Mouse (Mus musculus) heart, adult 18-20 months (tissue): ENCODE data around the gene Cmtm2b. TPM values are rescaled to one million over a fixed set of nuclear protein-coding genes. Genes with fewer than 3 reads are reported as not detected.

ENCODE experiments used
- DNase-seq, 2 experiments: peaks; one replicate each; pipeline ENCODE4 v3.0.0; 2021 to 2022; ENCODE audit warnings: mixed read lengths in 1 of 2
- total RNA-seq, 2 experiments: library from RNA; stranded (reverse); gene quantifications; 2 replicates each; pipeline ENCODE4 v1.2.3; 2021

The Cmtm2b gene
- total RNA-seq, 2 experiments from 2014 or later: not detected

GRCm38 (mm10) chr8:104342426-104342825 lies 20.4 kb downstream of the Cmtm2b start:
- DNase-seq: no peak

GRCm38 (mm10) chr8:104343957-104344356 lies 21.9 kb downstream of the Cmtm2b start:
- peak; percentile 87 to 94 for DNase-seq

DNA sequence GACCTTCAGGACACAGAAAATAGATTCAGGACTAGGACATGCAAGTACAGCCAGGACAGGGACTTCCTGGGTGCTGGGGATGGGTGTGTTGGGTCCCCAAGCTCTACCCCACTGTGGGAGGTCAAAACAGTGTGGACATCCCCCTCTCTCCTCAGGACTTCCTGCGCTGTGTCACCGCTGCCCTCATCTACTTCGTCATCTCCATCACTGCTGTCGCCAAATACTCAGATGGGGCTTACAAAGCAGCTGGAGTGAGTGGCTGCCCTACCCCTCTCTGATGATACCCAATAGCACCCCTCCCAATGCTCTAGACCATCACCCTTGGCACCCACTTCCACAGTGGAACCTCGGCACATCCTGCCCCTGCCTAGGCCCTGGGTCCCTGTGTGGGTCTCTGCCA lies 22.6 kb downstream of the Cmtm2b start:
- no peak for DNase-seq

DNA sequence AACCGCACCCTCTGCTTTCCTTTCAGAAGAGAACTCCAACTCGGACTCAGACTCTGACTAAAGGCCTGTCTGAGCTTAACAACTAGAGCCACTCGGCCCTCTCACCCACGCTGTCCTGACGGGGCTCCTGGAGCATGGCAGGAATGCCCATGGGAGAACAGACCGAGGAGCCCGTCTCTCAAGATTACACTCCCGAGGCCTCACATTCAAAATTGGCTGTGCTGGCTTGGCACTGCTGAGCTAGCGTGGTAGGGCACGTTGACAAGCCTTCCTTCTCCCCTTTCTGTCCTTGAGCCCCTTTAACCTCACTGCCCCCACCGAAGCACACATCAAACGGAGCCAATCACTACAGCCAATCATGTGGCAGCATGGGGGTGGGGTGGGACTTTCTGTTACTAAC lies 24.7 kb downstream of the Cmtm2b start:
- no peak for DNase-seq

GRCm38 (mm10) chr8:104348971-104349370 lies 26.9 kb downstream of the Cmtm2b start:
- peak; percentile 45 to 50 for DNase-seq

GRCm38 (mm10) chr8:104350047-104350446 lies 28.0 kb downstream of the Cmtm2b start:
- DNase-seq: no peak

- no peak for DNase-seq
These were observed 31.2 kb downstream of the Cmtm2b start for GRCm38 (mm10) chr8:104353186-104353585.

- DNase-seq: no peak
These were observed 32.5 kb downstream of the Cmtm2b start for GRCm38 (mm10) chr8:104354504-104354903.

DNA sequence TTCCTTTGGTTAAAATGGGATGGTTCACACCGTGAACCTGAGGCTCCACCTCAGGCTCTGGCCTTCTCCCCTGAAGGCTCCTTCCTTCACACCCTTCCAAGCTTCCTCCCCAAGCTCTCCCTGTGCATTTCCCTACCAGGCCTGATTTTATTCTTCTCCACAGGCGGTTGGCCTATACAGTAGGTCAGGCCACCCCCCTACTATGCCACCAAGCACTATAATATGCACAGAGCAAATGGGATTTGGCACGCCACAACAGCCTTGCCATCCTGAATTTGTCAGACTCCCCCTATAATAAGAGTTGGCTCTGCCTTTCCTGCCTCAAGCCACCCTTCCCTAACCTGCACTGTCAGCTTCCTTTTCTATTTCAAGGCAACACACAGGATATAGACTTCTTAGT lies 36.6 kb downstream of the Cmtm2b start:
- no peak for DNase-seq

GRCm38 (mm10) chr8:104359778-104360456 lies 37.9 kb downstream of the Cmtm2b start:
- no peak for DNase-seq

DNA sequence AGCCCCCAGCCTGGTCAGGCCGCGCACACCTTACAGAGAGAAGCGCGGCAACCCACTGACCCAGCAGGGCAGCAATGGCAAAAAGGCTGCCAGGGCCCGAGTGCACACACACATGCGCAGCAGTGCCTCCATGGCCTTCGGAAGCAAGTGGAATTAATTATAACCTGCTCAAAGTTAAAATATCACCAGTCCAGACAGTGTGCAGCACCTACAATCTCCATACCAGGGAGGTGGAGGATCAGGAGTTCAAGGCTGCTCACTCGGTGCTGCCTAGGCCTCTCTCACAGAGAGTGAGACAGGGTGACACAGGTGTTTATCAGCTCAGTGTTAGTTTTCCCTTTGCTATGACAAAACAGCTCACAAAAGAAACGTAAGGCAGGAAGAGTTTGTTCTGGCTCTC lies 43.7 kb downstream of the Cmtm2b start:
- DNase-seq: no peak

DNA sequence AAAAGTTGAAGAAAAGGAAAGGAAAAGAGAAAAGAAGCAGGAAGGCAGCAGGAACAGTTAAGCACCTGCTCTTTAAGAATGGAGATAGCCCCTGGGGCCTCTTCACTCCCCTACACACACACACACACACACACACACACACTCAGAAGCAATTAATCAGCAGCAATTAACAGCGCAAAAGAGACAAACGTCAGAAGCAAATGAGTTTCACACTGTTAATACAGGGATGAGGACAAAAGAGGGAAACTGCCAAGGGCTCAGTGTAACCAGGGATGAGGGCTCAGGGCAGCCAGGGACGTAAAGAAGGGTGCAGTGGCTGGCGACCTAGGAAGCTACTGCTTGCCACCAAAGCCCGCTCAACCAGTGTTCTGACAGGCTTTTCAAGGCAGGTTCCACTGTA lies 45.4 kb downstream of the Cmtm2b start:
- no peak for DNase-seq

GRCm38 (mm10) chr8:104369591-104369990 lies 47.6 kb downstream of the Cmtm2b start:
- no peak for DNase-seq

GRCm38 (mm10) chr8:104370071-104370470 lies 48.0 kb downstream of the Cmtm2b start:
- peak; percentile 40 to 44 for DNase-seq

DNA sequence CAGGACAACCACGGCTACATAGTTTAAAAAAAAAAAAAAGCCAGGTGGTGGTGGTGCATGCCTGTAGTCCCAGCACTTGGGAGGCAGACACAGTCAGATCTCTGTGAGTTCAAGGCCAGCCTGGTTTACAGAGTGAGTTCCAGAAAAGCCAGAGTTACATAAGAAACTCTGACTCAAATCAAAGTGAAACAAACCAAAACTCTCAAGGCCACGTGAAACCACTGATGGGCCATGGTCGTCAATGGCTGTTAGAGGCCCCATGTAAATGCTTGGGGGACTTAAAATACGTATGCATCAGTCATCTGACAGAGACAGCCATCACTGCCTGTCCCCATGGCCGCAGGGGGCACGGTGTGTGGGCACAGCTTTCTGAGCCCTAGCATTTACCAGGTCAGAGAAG lies 49.1 kb downstream of the Cmtm2b start:
- no peak for DNase-seq

- DNase-seq: peak in 1 of 2 experiments; percentile 21
These were observed 51.7 kb downstream of the Cmtm2b start for GRCm38 (mm10) chr8:104373779-104374178.

DNA sequence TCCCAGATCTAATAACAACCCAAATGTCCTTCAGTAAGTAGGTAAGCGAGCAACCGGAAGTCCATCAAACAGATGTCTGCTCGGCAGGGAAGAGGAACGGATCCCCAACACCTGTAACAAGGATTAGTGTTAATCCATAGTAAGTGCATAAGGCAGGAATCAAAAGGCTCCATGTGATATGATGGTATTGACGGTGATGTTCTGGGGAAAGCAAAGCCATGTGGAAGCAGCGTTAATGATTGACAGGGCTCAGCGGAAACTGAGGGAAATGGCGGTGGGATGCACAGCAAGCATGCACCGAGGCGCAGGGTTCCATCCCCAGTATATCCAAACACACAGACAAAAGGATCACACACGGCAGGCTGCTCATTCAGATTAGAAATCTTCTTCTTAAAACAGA lies 52.2 kb downstream of the Cmtm2b start:
- DNase-seq: no peak

DNA sequence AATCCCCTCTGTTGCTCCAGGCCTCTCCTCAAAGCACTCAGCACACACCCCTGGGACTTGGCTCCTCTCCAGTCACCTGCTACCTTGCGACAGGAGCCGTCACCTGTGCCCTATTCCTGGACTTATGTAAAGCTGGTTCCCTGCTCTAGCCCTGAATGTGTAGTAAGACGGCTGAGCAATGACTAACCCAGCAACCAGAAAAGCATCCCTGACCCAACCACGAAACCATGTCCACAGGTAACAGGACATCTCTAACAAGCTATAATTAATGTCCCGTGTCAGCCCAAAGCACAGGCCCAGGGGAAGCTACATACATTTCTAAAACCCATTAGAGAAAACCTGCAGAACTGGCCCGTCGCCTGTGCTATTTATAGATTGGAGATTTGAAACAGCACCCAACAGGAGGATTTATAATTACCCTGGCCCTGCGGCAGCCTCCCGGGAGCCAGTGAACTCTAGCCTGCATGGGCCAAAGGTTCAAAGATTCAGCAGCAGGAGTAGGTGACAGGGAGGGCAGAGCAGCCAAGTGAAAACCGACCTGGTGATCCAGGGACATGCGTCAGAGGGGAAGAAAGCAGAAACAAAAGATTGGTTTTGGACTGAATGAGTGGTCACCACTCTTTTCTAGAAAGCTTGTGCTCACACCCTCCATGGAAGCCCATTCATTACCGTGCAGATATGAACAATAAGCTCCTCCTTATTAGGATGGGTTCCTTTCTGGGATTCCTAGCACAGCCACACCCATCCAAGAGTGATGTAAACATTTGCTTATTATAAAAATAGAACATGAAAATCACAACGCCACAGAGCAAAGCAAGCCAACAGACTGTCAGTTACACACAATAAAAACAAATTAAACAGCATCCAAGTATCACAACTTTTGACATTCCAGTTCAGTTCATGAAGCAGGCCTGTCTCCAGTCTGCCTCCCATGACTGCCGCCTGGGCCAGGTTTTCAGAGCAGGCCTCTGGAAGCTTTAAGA lies 53.1 kb downstream of the Cmtm2b start:
- peak; percentile 65 to 68 for DNase-seq

GRCm38 (mm10) chr8:104375959-104376358 lies 53.9 kb downstream of the Cmtm2b start:
- no peak for DNase-seq

GRCm38 (mm10) chr8:104376669-104377068 lies 54.6 kb downstream of the Cmtm2b start:
- DNase-seq: no peak

DNA sequence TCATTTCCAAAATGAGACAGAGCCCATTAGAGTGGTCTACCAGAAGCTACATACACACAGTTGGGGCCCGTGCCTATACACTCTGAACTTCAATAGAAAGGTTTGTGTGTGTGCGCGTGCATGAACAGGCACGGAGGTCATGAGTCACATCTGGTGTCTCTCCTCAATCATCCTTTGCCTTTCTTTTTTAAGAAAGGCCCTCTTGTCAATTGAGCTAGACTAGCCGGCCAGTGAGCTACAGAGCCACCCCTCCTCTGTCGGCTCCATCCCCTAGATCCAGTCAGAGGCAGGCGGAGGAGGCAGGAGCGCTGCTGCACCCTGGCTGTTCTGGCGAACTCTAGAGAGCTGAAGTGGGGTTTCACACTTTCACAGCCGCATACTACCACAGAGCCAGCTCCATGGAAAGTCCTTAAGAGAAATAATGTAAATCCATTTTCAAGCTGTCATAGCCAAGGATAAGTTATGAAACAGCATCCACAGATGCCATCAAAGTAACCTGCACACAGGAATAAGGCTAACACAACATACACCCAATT lies 57.3 kb downstream of the Cmtm2b start:
- DNase-seq: no peak

GRCm38 (mm10) chr8:104380269-104380668 lies 58.2 kb downstream of the Cmtm2b start:
- no peak for DNase-seq
